Mouse (Mus musculus) olfactory bulb, adult 2 months (tissue): ENCODE results near the gene Dgcr2. TPM values are rescaled to one million over a fixed set of nuclear protein-coding genes. Genes with fewer than 3 reads are reported as not detected.

ENCODE experiments used
- H3K27ac ChIP-seq: fragments of 200-500 bp; 2 replicates; pipeline ENCODE4 v1.5.1; 2012; ENCODE audit warnings: low read depth, low read length; ENCODE audit not compliant: insufficient read depth
- H3K4me1 ChIP-seq: fragments of 200-500 bp; 2 replicates; pipeline ENCODE4 v1.6.1; 2012; ENCODE audit warnings: low read length; ENCODE audit not compliant: control insufficient read depth, insufficient read depth
- H3K4me3 ChIP-seq: fragments of 200-500 bp; 2 replicates; pipeline ENCODE4 v1.5.1; 2012; ENCODE audit warnings: mild to moderate bottlenecking, low read depth, low read length, moderate library complexity; ENCODE audit not compliant: insufficient read depth
- CTCF ChIP-seq: fragments of 200-500 bp; IDR thresholded peaks from 2 replicates; pipeline ENCODE4 v1.5.1; 2012; ENCODE audit warnings: low read depth, mild to moderate bottlenecking, low read length, moderate library complexity; ENCODE audit not compliant: insufficient read depth
- POLR2A ChIP-seq: fragments of 200-500 bp; IDR thresholded peaks from 2 replicates; pipeline ENCODE4 v1.6.1; 2012; ENCODE audit warnings: mild to moderate bottlenecking, low read depth, low read length, moderate library complexity; ENCODE audit not compliant: insufficient read depth
- WGBS: fragments of 180-500 bp; shearing (Covaris S2); methylation state at CpG from one replicate; pipeline ENCODE4 v1.1.7; 2018; 5-methylcytosine and 5-hydroxymethylcytosine counted together
- polyA plus RNA-seq: library from polyadenylated mRNA; stranded (reverse); fragments of >200 nt; gene quantifications from 2 replicates; pipeline ENCODE4 v1.2.4, GENCODE M21; 2012; ENCODE audit warnings: low replicate concordance; ENCODE audit not compliant: missing spikeins, insufficient read depth, insufficient read length

Gene Dgcr2
- polyA plus RNA-seq, 1 experiment = not detected

GRCm38 (mm10) chr16:17809711-17810110, 88.7 kb downstream of the Dgcr2 start:
- TF ChIP-seq CTCF (no peak), POLR2A (no peak)
- 31% methylated on average over 7 of the region's 7 CpGs for WGBS
- H3K27ac ChIP-seq = peak overlapping the region; percentile 21; the same call in 1 of the 2 replicates

GRCm38 (mm10) chr16:17809125-17809524, 89.2 kb downstream of the Dgcr2 start:
- TF ChIP-seq CTCF (no peak), POLR2A (no peak)
- peaks cover 30% of the 10 kb centered on the region for H3K4me1 ChIP-seq
- WGBS = 85% methylated on average over 4 of the region's 4 CpGs
- no peak overlapping the region for H3K27ac ChIP-seq
- H3K4me3 ChIP-seq = no peak overlapping the region

More at GRCm38 (mm10) chr16:17809711-17810110, 88.7 kb downstream of the Dgcr2 start:
- H3K4me3 ChIP-seq = no peak overlapping the region
- peaks cover 24% of the 10 kb centered on the region for H3K4me1 ChIP-seq

- Histone ChIP-seq H3K27ac (peak overlapping the region; percentile 68), H3K4me3 (peak overlapping the region; percentile 70), H3K4me1 (peaks cover 44% of the 10 kb centered on the region)
- 2% methylated on average over 73 of the region's 73 CpGs for WGBS
- TF ChIP-seq CTCF = no peak
- TF ChIP-seq POLR2A = peak; percentile 80; the same call in 1 of the 2 replicates
Observed at GRCm38 (mm10) chr16:17807192-17808009, 91.0 kb downstream of the Dgcr2 start.

- peak overlapping the region; percentile 70 for H3K4me3 ChIP-seq
- H3K4me1 ChIP-seq = peaks cover 48% of the 10 kb centered on the region
- WGBS = 2% methylated on average over 50 of the region's 50 CpGs
- no peak for TF ChIP-seq POLR2A
- TF ChIP-seq CTCF = no peak
- peak overlapping the region; percentile 68 for H3K27ac ChIP-seq
Observed at GRCm38 (mm10) chr16:17806581-17807191, 91.7 kb downstream of the Dgcr2 start.

GRCm38 (mm10) chr16:17804982-17805381, 93.4 kb downstream of the Dgcr2 start:
- peaks cover 48% of the 10 kb centered on the region for H3K4me1 ChIP-seq
- WGBS = 27% methylated on average over 7 of the region's 7 CpGs
- no peak overlapping the region for H3K4me3 ChIP-seq
- no peak for TF ChIP-seq POLR2A
- TF ChIP-seq CTCF = no peak
- no peak overlapping the region for H3K27ac ChIP-seq

GRCm38 (mm10) chr16:17804449-17804912, 93.9 kb downstream of the Dgcr2 start:
- peaks cover 43% of the 10 kb centered on the region for H3K4me1 ChIP-seq

GRCm38 (mm10) chr16:17803675-17804448, 94.5 kb downstream of the Dgcr2 start:
- Histone ChIP-seq H3K4me3 (peak overlapping the region; percentile 31), H3K4me1 (peaks cover 38% of the 10 kb centered on the region), H3K27ac (no peak overlapping the region)
- TF ChIP-seq CTCF (no peak), POLR2A (no peak)
- WGBS = 31% methylated on average over 33 of the region's 33 CpGs

More at GRCm38 (mm10) chr16:17804449-17804912, 93.9 kb downstream of the Dgcr2 start:
- H3K27ac ChIP-seq = no peak overlapping the region
- TF ChIP-seq CTCF = no peak
- no peak for TF ChIP-seq POLR2A
- peak overlapping the region; percentile 31 for H3K4me3 ChIP-seq
- WGBS = 6% methylated on average over 33 of the region's 33 CpGs

- no peak overlapping the region for H3K27ac ChIP-seq
- 7% methylated on average over 83 of the region's 83 CpGs for WGBS
- H3K4me1 ChIP-seq = peaks cover 38% of the 10 kb centered on the region
- H3K4me3 ChIP-seq = peak overlapping the region; percentile 32
- TF ChIP-seq POLR2A (no peak), CTCF (0 out of 2 replicates have a peak, but pooled peaks have one; percentile 6)
Observed at GRCm38 (mm10) chr16:17802839-17803674, 95.3 kb downstream of the Dgcr2 start.
